Mouse (Mus musculus) cortical plate, adult 2 months (tissue): ENCODE measurements around the gene Uncx.

Experiments used
- CTCF ChIP-seq: fragments of 200-500 bp; IDR thresholded peaks from 2 replicates; pipeline ENCODE4 v1.5.1; 2011; ENCODE audit warnings: mild to moderate bottlenecking, control low read depth, low read length; ENCODE audit not compliant: insufficient read depth; ENCODE audit errors: extremely low read depth
- POLR2A ChIP-seq: fragments of 200-500 bp; IDR thresholded peaks from 2 replicates; pipeline ENCODE4 v1.6.1; 2011; ENCODE audit warnings: mild to moderate bottlenecking, low read length, control low read depth; ENCODE audit not compliant: insufficient read depth; ENCODE audit errors: extremely low read depth

GRCm38 (mm10) chr5:139568079-139568478 is 24.8 kb downstream of the Uncx start:
- TF ChIP-seq CTCF (no peak), POLR2A (no peak)
